Mouse (Mus musculus) MEL (cell line): ENCODE results near the gene Hdhd3. TPM values are rescaled to one million over a fixed set of nuclear protein-coding genes. Genes with fewer than 3 reads are reported as not detected.

ENCODE experiments used
- DNase-seq: peaks from one replicate; pipeline ENCODE4 v3.0.0; 2011; ENCODE audit warnings: low read depth, low spot score
- H3K27ac ChIP-seq: 2 replicates; pipeline ENCODE4 v1.5.1; 2012; ENCODE audit warnings: low read depth, mild to moderate bottlenecking, control low read depth, low read length, moderate library complexity; ENCODE audit not compliant: control insufficient read depth
- H3K27me3 ChIP-seq, 2 experiments: fragments of 150-350 bp in 1 of 2; sonication (generic) in 1 of 2; 2 replicates each; pipeline ENCODE4 v1.6.1; 2012; ENCODE audit warnings: low read length in 2 of 2, mild to moderate bottlenecking in 2 of 2, improper control_type of control experiment in 1 of 2, moderate library complexity in 1 of 2; ENCODE audit not compliant: insufficient read depth in 2 of 2, control insufficient read depth in 1 of 2
- H3K36me3 ChIP-seq, 2 experiments: 2 replicates each; pipeline ENCODE4 v1.6.1; 2012 to 2014; ENCODE audit warnings: low read length in 2 of 2, improper control_type of control experiment in 1 of 2, inconsistent platforms in 1 of 2, mild to moderate bottlenecking in 1 of 2; ENCODE audit not compliant: insufficient read depth in 2 of 2, control insufficient read depth in 1 of 2
- H3K4me1 ChIP-seq, 2 experiments: fragments of 150-350 bp in 1 of 2; sonication (generic) in 1 of 2; 2 replicates each; pipeline ENCODE4 v1.6.1; 2012; ENCODE audit warnings: low read length in 2 of 2, improper control_type of control experiment in 1 of 2, mild to moderate bottlenecking in 1 of 2; ENCODE audit not compliant: insufficient read depth in 2 of 2, control insufficient read depth in 1 of 2
- H3K4me3 ChIP-seq, 2 experiments: fragments of 150-350 bp in 1 of 2; sonication (generic) in 1 of 2; 2 replicates each; pipeline ENCODE4 v1.5.1; 2012; ENCODE audit warnings: low read depth in 2 of 2, low read length in 2 of 2, mild to moderate bottlenecking in 2 of 2, moderate library complexity in 2 of 2, control low read depth in 1 of 2, improper control_type of control experiment in 1 of 2; ENCODE audit not compliant: control insufficient read depth in 1 of 2, insufficient read depth in 1 of 2
- H3K79me2 ChIP-seq: 2 replicates; pipeline ENCODE4 v1.6.1; 2012; ENCODE audit warnings: mild to moderate bottlenecking, low read length, moderate library complexity; ENCODE audit not compliant: control insufficient read depth, poor library complexity, insufficient read depth
- H3K9ac ChIP-seq: 2 replicates; pipeline ENCODE4 v1.6.1; 2012; ENCODE audit warnings: low read depth, mild to moderate bottlenecking, control low read depth, low read length, moderate library complexity; ENCODE audit not compliant: control insufficient read depth, poor library complexity, severe bottlenecking
- H3K9me3 ChIP-seq: fragments of 150-350 bp; sonication (generic); replicated peaks from 2 replicates; pipeline ENCODE4 v1.6.1; 2012; ENCODE audit warnings: mild to moderate bottlenecking, low read length, improper control_type of control experiment, moderate library complexity; ENCODE audit not compliant: insufficient read depth
- BHLHE40 ChIP-seq: IDR thresholded peaks from 2 replicates; pipeline ENCODE4 v1.6.1; 2012; ENCODE audit warnings: low read depth, mild to moderate bottlenecking, inconsistent platforms, low read length, improper control_type of control experiment, borderline replicate concordance
- CHD1 ChIP-seq: IDR thresholded peaks from 2 replicates; pipeline ENCODE4 v1.6.1; 2012; ENCODE audit warnings: low read depth, mild to moderate bottlenecking, inconsistent platforms, low read length, improper control_type of control experiment
- CHD2 ChIP-seq: IDR thresholded peaks from 2 replicates; pipeline ENCODE4 v1.6.1; 2011; ENCODE audit warnings: low read length, improper control_type of control experiment
- CTCF ChIP-seq, 3 experiments: IDR thresholded peaks in 2 of 3; conservative IDR thresholded peaks in 1 of 3; 2 replicates each; pipeline ENCODE4 v1.5.1; 2011 to 2012; ENCODE audit warnings: low read length in 3 of 3, low read depth in 2 of 3, mild to moderate bottlenecking in 2 of 3, improper control_type of control experiment in 1 of 3, inconsistent platforms in 1 of 3, mixed read lengths in 1 of 3, moderate library complexity in 1 of 3; ENCODE audit not compliant: control insufficient read depth in 1 of 3, insufficient read depth in 1 of 3, poor library complexity in 1 of 3, severe bottlenecking in 1 of 3
- JUND ChIP-seq: IDR thresholded peaks from 2 replicates; pipeline ENCODE4 v1.6.1; 2011; ENCODE audit warnings: low read depth, mild to moderate bottlenecking, improper control_type of control experiment, low read length
- KAT2A ChIP-seq: conservative IDR thresholded peaks from 2 replicates; pipeline ENCODE4 v1.6.1; 2012; ENCODE audit warnings: low read depth, low read length, improper control_type of control experiment, inconsistent platforms
- MAX ChIP-seq: IDR thresholded peaks from 2 replicates; pipeline ENCODE4 v1.6.1; 2011; ENCODE audit warnings: low read length, improper control_type of control experiment
- MYB ChIP-seq: IDR thresholded peaks from 2 replicates; pipeline ENCODE4 v1.6.1; 2011; ENCODE audit warnings: mild to moderate bottlenecking, low read depth, low read length, improper control_type of control experiment
- MYC ChIP-seq: IDR thresholded peaks from 2 replicates; pipeline ENCODE4 v1.6.1; 2011; ENCODE audit warnings: low read depth, mild to moderate bottlenecking, low read length, improper control_type of control experiment, moderate library complexity
- NELFE ChIP-seq: IDR thresholded peaks from 2 replicates; pipeline ENCODE4 v1.6.1; 2011; ENCODE audit warnings: low read depth, low read length, improper control_type of control experiment
- NRF1 ChIP-seq: IDR thresholded peaks from 2 replicates; pipeline ENCODE4 v1.6.1; 2014; ENCODE audit warnings: low read depth, mild to moderate bottlenecking, inconsistent platforms, low read length, improper control_type of control experiment, moderate library complexity; ENCODE audit not compliant: poor library complexity, insufficient read depth, severe bottlenecking
- POLR2AphosphoS5 ChIP-seq: IDR thresholded peaks from 2 replicates; pipeline ENCODE4 v1.6.1; 2012; ENCODE audit warnings: low read depth, borderline replicate concordance, mild to moderate bottlenecking, inconsistent platforms, low read length, moderate library complexity, mixed read lengths
- RAD21 ChIP-seq: IDR thresholded peaks from 2 replicates; pipeline ENCODE4 v1.6.1; 2011; ENCODE audit warnings: mild to moderate bottlenecking, low read depth, low read length, improper control_type of control experiment
- SMC3 ChIP-seq: IDR thresholded peaks from 2 replicates; pipeline ENCODE4 v1.6.1; 2011; ENCODE audit warnings: low read depth, low read length, improper control_type of control experiment
- TAL1 ChIP-seq: IDR thresholded peaks from 2 replicates; pipeline ENCODE4 v1.6.1; 2012; ENCODE audit warnings: mild to moderate bottlenecking, inconsistent platforms, low read length, moderate library complexity, mixed read lengths
- TBP ChIP-seq: IDR thresholded peaks from 2 replicates; pipeline ENCODE4 v1.8.0; 2011; ENCODE audit warnings: low read depth, low read length, improper control_type of control experiment
- ZC3H11A ChIP-seq: IDR thresholded peaks from 2 replicates; pipeline ENCODE4 v1.6.1; 2012; ENCODE audit warnings: low read depth, mild to moderate bottlenecking, inconsistent platforms, low read length, improper control_type of control experiment
- ZMIZ1 ChIP-seq: IDR thresholded peaks from 2 replicates; pipeline ENCODE4 v1.6.1; 2012; ENCODE audit warnings: low read depth, mild to moderate bottlenecking, inconsistent platforms, low read length, improper control_type of control experiment, moderate library complexity
- polyA plus RNA-seq, 2 experiments: library from polyadenylated mRNA; stranded (reverse) in 1 of 2; unstranded in 1 of 2; fragments of >175 nt in 1 of 2; fragments of >200 nt in 1 of 2; gene quantifications; 2 replicates each; pipeline versions ENCODE4 v1.2.1 to v1.2.4; 2012; ENCODE audit warnings: low replicate concordance in 2 of 2, low read depth in 1 of 2; ENCODE audit not compliant: insufficient read length in 2 of 2, insufficient read depth in 1 of 2, missing spikeins in 1 of 2
- total RNA-seq: library from RNA; depleted of rRNA; stranded (reverse); fragments of 300-350 nt; gene quantifications from 2 replicates; pipeline ENCODE4 v1.2.3, GENCODE M21; 2012

The Hdhd3 gene
- total and polyA plus RNA-seq, 3 experiments, result 3.5 to 6.0 TPM; not detected in 1

- no peaks in the 10 kb centered on the region for H3K36me3 ChIP-seq
- no peaks in the 10 kb centered on the region for H3K4me1 ChIP-seq
- H3K79me2 ChIP-seq, result no peaks in the 10 kb centered on the region
- DNase-seq, result peak; percentile 38
- H3K27ac ChIP-seq, result no peak overlapping the region
- no peak overlapping the region for H3K4me3 ChIP-seq
- no peaks in the 10 kb centered on the region for H3K27me3 ChIP-seq
- peak; percentile 10 to 63 (median 17); a peak in 3 of 6 replicates for TF ChIP-seq CTCF (IDR thresholded peaks at IDR 0.05 in 2 of 3, conservative IDR thresholded peaks at IDR 0.05 in 1 of 3; ENCODE audit: control insufficient read depth in 1 of 3, insufficient read depth in 1 of 3, low read depth in 2 of 3, low read length in 3 of 3, poor library complexity in 1 of 3, severe bottlenecking in 1 of 3)
- TF ChIP-seq KAT2A, result no peak
- TF ChIP-seq ZC3H11A, result 0 out of 2 replicates have a peak, but pooled peaks have one; percentile 12
- TF ChIP-seq SMC3, result peak; percentile 50
- peak; percentile 52; the same call in 1 of the 2 replicates for TF ChIP-seq MYC
- peak; percentile 37 for TF ChIP-seq RAD21
- TF ChIP-seq ZMIZ1, result no peak
- no peaks in the 10 kb centered on the region for H3K9me3 ChIP-seq
- no peak overlapping the region for H3K9ac ChIP-seq
Measured at GRCm38 (mm10) chr4:62468158-62468557, 35.1 kb downstream of the Hdhd3 start.

DNA sequence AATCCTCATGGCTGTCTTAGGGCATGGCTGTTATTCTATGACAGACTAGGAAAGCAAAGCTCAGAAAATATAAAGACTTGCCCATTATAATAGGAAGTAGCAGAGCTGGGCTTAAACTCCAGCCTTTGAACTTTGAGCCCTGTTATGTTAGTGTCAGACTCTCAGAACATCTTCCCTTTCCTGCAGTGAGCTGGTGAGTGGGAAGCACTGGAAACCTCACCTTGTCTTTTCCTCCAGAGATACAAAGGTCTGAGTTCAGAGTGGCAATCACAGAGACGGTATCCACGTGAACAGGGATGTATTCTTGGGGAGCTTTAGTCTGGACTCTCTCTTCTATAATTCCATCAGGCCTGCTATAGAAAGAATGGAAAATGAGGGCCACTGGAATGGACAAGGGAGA, 40.1 kb downstream of the Hdhd3 start:
- TF ChIP-seq NRF1, result no peak
- no peak for TF ChIP-seq KAT2A
- no peak for TF ChIP-seq BHLHE40
- TF ChIP-seq MYC, result no peak
- TF ChIP-seq NELFE, result no peak
- no peak for TF ChIP-seq ZMIZ1
- TF ChIP-seq MAX, result no peak
- no peak for TF ChIP-seq TBP
- no peak for TF ChIP-seq JUND
- no peak for TF ChIP-seq POLR2AphosphoS5
- TF ChIP-seq CHD1, result no peak
- TF ChIP-seq MYB, result no peak
- TF ChIP-seq CTCF (IDR thresholded peaks at IDR 0.05 in 2 of 3, conservative IDR thresholded peaks at IDR 0.05 in 1 of 3; ENCODE audit: control insufficient read depth in 1 of 3, insufficient read depth in 1 of 3, low read depth in 2 of 3, low read length in 3 of 3, poor library complexity in 1 of 3, severe bottlenecking in 1 of 3), result no peak
- no peak for TF ChIP-seq TAL1
- no peak for TF ChIP-seq RAD21
- TF ChIP-seq CHD2, result no peak
- Histone ChIP-seq H3K4me1 (no peaks in the 10 kb centered on the region), H3K36me3 (no peaks in the 10 kb centered on the region), H3K79me2 (no peaks in the 10 kb centered on the region), H3K9me3 (no peaks in the 10 kb centered on the region), H3K27me3 (no peaks in the 10 kb centered on the region), H3K9ac (no peak overlapping the region), H3K27ac (no peak overlapping the region), H3K4me3 (no peak overlapping the region)
- no peak for DNase-seq
